In the genomic region with DNA sequence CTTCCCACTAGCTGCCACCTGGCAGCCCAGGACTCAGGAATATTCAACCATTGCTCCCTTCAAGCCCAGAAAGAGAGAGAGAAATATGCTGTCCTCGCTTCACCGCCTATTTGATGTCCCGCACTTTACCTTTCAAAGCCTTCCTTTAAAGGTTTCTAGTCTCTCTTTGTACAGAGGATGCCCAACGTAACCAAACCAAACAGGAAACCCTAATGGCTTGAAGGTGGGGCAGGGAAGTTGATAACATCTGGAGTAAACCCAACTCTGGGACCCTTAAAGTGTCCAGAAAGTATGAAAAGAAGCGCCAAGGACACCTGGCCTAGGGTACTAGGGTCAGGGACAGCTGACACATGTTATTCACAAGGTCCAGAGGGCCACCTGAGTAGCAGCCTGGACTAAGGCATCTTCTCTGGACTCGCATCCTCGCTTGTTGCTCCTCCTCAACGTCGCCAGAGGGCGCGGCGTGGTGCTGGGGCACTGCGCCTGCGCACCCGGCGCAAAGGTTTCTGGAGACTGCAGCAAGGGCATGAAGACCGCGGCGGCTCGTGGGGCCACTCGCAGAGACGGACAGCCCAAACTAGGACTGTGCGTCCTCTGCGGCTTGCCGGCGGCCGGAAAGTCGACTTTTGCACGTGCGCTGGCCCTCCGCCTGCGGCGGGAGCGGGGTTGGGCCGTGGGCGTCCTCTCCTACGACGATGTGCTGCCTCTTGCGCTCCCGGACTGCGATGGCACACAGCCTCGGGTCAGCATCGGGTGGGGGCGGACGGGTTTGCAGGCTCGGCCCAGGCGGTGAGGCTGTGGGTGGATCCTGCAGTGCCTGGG, we compare ENCODE assay signal across 7 mouse cellular contexts. TPM values are rescaled to one million over a fixed set of nuclear protein-coding genes. Genes with fewer than 3 reads are reported as not detected.
DNase-seq lines count a peak whose midpoint lies in the region; ATAC-seq and TF ChIP-seq lines count a peak whose summit lies in the region.

Pstk (plus strand) TSS at position 494 of the 822 bp plus-strand sequence.

- no peaks in the 10 kb centered on the region for H3K9me3 ChIP-seq in embryonic facial prominence, embryonic 10.5 days
- no peaks in the 10 kb centered on the region for H3K9me3 ChIP-seq in intestine, postnatal 0 days (ENCODE audit: control insufficient read depth)
- H3K9me3 ChIP-seq in midbrain, embryonic 12.5 days = no peaks in the 10 kb centered on the region

- intact Hi-C loops in left cerebral cortex, postnatal 4 days (cut with DNase I) = no loop called here

- peak within 1 kb of the TSS; percentile 76 for H3K9ac ChIP-seq in intestine, postnatal 0 days (ENCODE audit: low read depth, low read length)
- peak within 1 kb of the TSS; percentile 83 for H3K9ac ChIP-seq in midbrain, embryonic 12.5 days (replicated peaks)

- H3K27ac ChIP-seq in embryonic facial prominence, embryonic 10.5 days (replicated peaks) = peak within 1 kb of the TSS; percentile 98
- peak within 1 kb of the TSS; percentile 87; the same call in 1 of the 2 replicates for H3K27ac ChIP-seq in intestine, postnatal 0 days (ENCODE audit: low read depth, low read length)
- peak within 1 kb of the TSS; percentile 90 for H3K27ac ChIP-seq in midbrain, embryonic 12.5 days (replicated peaks)
- H3K27ac ChIP-seq in small intestine, adult 2 months (ENCODE audit: insufficient read depth, low read depth, low read length) = peak within 1 kb of the TSS; percentile 79

- H3K27me3 ChIP-seq in embryonic facial prominence, embryonic 10.5 days (replicated peaks; ENCODE audit: low read depth, poor library complexity, severe bottlenecking) = no peaks in the 10 kb centered on the region
- no peaks in the 10 kb centered on the region for H3K27me3 ChIP-seq in intestine, postnatal 0 days (replicated peaks; ENCODE audit: control insufficient read depth, insufficient read depth, low read length)
- H3K27me3 ChIP-seq in midbrain, embryonic 12.5 days = no peaks in the 10 kb centered on the region
- H3K27me3 ChIP-seq in small intestine, adult 2 months (ENCODE audit: control insufficient read depth, insufficient read depth, low read length) = no peaks in the 10 kb centered on the region

- H3K4me3 ChIP-seq in embryonic facial prominence, embryonic 10.5 days = peak within 1 kb of the TSS; percentile 87
- peak within 1 kb of the TSS; percentile 67 for H3K4me3 ChIP-seq in intestine, postnatal 0 days (ENCODE audit: low read depth, low read length)
- H3K4me3 ChIP-seq in midbrain, embryonic 12.5 days = peak within 1 kb of the TSS; percentile 67
- H3K4me3 ChIP-seq in small intestine, adult 2 months (ENCODE audit: low read depth, low read length) = peak within 1 kb of the TSS; percentile 84

- DNase-seq in adrenal gland, postnatal 10 days = peak; percentile 92
- DNase-seq in embryonic facial prominence, embryonic 10.5 days (ENCODE audit: low spot score) = peak; percentile 94
- DNase-seq in gonadal fat pad, adult 2 months (ENCODE audit: low read depth) = peak; percentile 51
- peak; percentile 89 for DNase-seq in left cerebral cortex, postnatal 4 days

- H3K4me1 ChIP-seq in embryonic facial prominence, embryonic 10.5 days = peaks cover 19% of the 10 kb centered on the region
- H3K4me1 ChIP-seq in intestine, postnatal 0 days (replicated peaks; ENCODE audit: control insufficient read depth, insufficient read depth, low read length) = no peaks in the 10 kb centered on the region
- H3K4me1 ChIP-seq in midbrain, embryonic 12.5 days = peaks cover 6% of the 10 kb centered on the region; the same call in 1 of the 2 replicates
- H3K4me1 ChIP-seq in small intestine, adult 2 months (ENCODE audit: control insufficient read depth, insufficient read depth, insufficient read length, low read length) = no peaks in the 10 kb centered on the region

- 5% methylated on average over 47 of the region's 47 CpGs for WGBS in embryonic facial prominence, embryonic 10.5 days
- WGBS in intestine, postnatal 0 days = 4% methylated on average over 47 of the region's 47 CpGs
- 5% methylated on average over 45 of the region's 47 CpGs for WGBS in midbrain, embryonic 12.5 days
- 4% methylated on average over 47 of the region's 47 CpGs for WGBS in small intestine, adult 2 months

- H3K36me3 ChIP-seq in embryonic facial prominence, embryonic 10.5 days (replicated peaks) = peaks cover 7% of the 10 kb centered on the region
- no peaks in the 10 kb centered on the region for H3K36me3 ChIP-seq in intestine, postnatal 0 days (ENCODE audit: control insufficient read depth, insufficient read depth)
- no peaks in the 10 kb centered on the region for H3K36me3 ChIP-seq in midbrain, embryonic 12.5 days
- peaks cover 6% of the 10 kb centered on the region for H3K36me3 ChIP-seq in small intestine, adult 2 months (ENCODE audit: control insufficient read depth, insufficient read depth, low read length)

- TF ChIP-seq POLR2A in small intestine, adult 2 months (IDR thresholded peaks at IDR 0.05; ENCODE audit: low read depth, low read length) = peak; percentile 91

- H3K4me2 ChIP-seq in intestine, postnatal 0 days (replicated peaks; ENCODE audit: low read depth) = peak within 1 kb of the TSS; percentile 92
- peak within 1 kb of the TSS; percentile 66 for H3K4me2 ChIP-seq in midbrain, embryonic 12.5 days (replicated peaks)

- ATAC-seq in intestine, postnatal 0 days = peak; percentile 89
- ATAC-seq in midbrain, embryonic 12.5 days (ENCODE audit: low FRiP score, low read depth) = peak; percentile 96

- TF ChIP-seq CTCF in intestine, postnatal 0 days (IDR thresholded peaks at IDR 0.05; ENCODE audit: low read depth) = peak; percentile 96
- TF ChIP-seq CTCF in small intestine, adult 2 months (IDR thresholded peaks at IDR 0.05; ENCODE audit: extremely low read depth, insufficient read length, insufficient replicate concordance, low read depth, low read length) = peak; percentile 78; the same call in 1 of the 2 replicates

RNA-seq across cellular contexts. Expression of gene Pstk, which starts in this region (rescaled TPM):
- 10 to 100 TPM; 30.7 to 47.4 TPM for total RNA-seq in adrenal gland, postnatal 10 days (2021)
- 71.4 and 75.2 TPM in 2 replicates for polyA plus RNA-seq in embryonic facial prominence, embryonic 10.5 days (2016; fragmentation: Nextera tagmentation; extraction: Ambion mirVana)
- 39.9 and 46.9 TPM in 2 replicates for polyA plus RNA-seq in gonadal fat pad, adult 2 months (2012; rRNA removed)
- polyA plus RNA-seq in intestine, postnatal 0 days (2015; fragmentation: Nextera tagmentation; extraction: Ambion mirVana) = 37.1 and 42.8 TPM in 2 replicates
- 10 to 100 TPM; 22.7 to 25.2 TPM for total RNA-seq in left cerebral cortex, postnatal 4 days (2021)
- polyA plus RNA-seq in midbrain, embryonic 12.5 days (2016; fragmentation: Nextera tagmentation; extraction: Ambion mirVana) = 57.0 and 57.7 TPM in 2 replicates
- 35.6 and 37.5 TPM in 2 replicates for polyA plus RNA-seq in small intestine, adult 2 months (2012; rRNA removed)

Comparison
In these comparisons a context has a peak if more than half of its experiments do, and no peak if none do; other contexts are left out.
1. Peak in every context shown above with its lines: DNase-seq, ATAC-seq, H3K4me3 ChIP-seq and H3K27ac ChIP-seq.